Mouse (Mus musculus) ES-Bruce4 (cell line): ENCODE measurements around the gene Ube2f. TPM values are rescaled to one million over a fixed set of nuclear protein-coding genes. Genes with fewer than 3 reads are reported as not detected.

ENCODE experiments used
- H3K27ac ChIP-seq: 2 replicates; pipeline ENCODE4 v1.5.1; 2012; ENCODE audit warnings: low read length, inconsistent platforms; ENCODE audit not compliant: insufficient read depth
- H3K27me3 ChIP-seq: 2 replicates; pipeline ENCODE4 v1.6.1; 2012; ENCODE audit warnings: mild to moderate bottlenecking, low read length, inconsistent platforms; ENCODE audit not compliant: control insufficient read depth, poor library complexity, insufficient read depth, severe bottlenecking
- H3K36me3 ChIP-seq: 2 replicates; pipeline ENCODE4 v1.6.1; 2012; ENCODE audit warnings: inconsistent platforms, mild to moderate bottlenecking, low read length, moderate library complexity; ENCODE audit not compliant: control insufficient read depth, poor library complexity, insufficient read depth, severe bottlenecking
- H3K4me1 ChIP-seq: one replicate; pipeline ENCODE4 v1.8.1; 2011; ENCODE audit warnings: low read length; ENCODE audit not compliant: control insufficient read depth, insufficient read depth
- H3K4me3 ChIP-seq: 2 replicates; pipeline ENCODE4 v1.5.1; 2011; ENCODE audit warnings: low read depth, mild to moderate bottlenecking, low read length
- H3K9ac ChIP-seq: 2 replicates; pipeline ENCODE4 v1.6.1; 2012; ENCODE audit warnings: low read depth, mild to moderate bottlenecking, inconsistent platforms; ENCODE audit not compliant: poor library complexity, severe bottlenecking
- H3K9me3 ChIP-seq: replicated peaks from 2 replicates; pipeline ENCODE4 v1.6.1; 2012; ENCODE audit warnings: mild to moderate bottlenecking, low read length, inconsistent platforms; ENCODE audit not compliant: control insufficient read depth, poor library complexity, insufficient read depth, severe bottlenecking
- CTCF ChIP-seq: IDR thresholded peaks from one replicate; pipeline ENCODE4 v1.8.1; 2011; ENCODE audit warnings: low read depth, low read length
- EP300 ChIP-seq: IDR thresholded peaks from 2 replicates; pipeline ENCODE4 v1.6.1; 2011; ENCODE audit warnings: low read depth, low read length; ENCODE audit not compliant: insufficient read depth
- POLR2A ChIP-seq: IDR thresholded peaks from one replicate; pipeline ENCODE4 v1.8.1; 2011; ENCODE audit warnings: low read length; ENCODE audit not compliant: insufficient read depth
- polyA plus RNA-seq: library from polyadenylated mRNA; stranded (reverse); fragments of >200 nt; gene quantifications from 2 replicates; pipeline ENCODE4 v1.2.4, GENCODE M21; 2011; ENCODE audit warnings: low read depth; ENCODE audit not compliant: missing spikeins, insufficient read depth, insufficient read length

Gene Ube2f
- polyA plus RNA-seq, 1 experiment: 61.7 TPM

- no peak overlapping the region for H3K27ac ChIP-seq
- no peak overlapping the region for H3K9ac ChIP-seq
- H3K9me3 ChIP-seq: no peaks in the 10 kb centered on the region
- H3K4me3 ChIP-seq: no peak overlapping the region
- no peaks in the 10 kb centered on the region for H3K4me1 ChIP-seq
- TF ChIP-seq CTCF: no peak
- TF ChIP-seq POLR2A: no peak
- TF ChIP-seq EP300: no peak
- H3K36me3 ChIP-seq: peaks cover 25% of the 10 kb centered on the region
- H3K27me3 ChIP-seq: no peaks in the 10 kb centered on the region
Measured at GRCm38 (mm10) chr1:91276581-91276980, 26.5 kb downstream of the Ube2f start.

- TF ChIP-seq EP300 (no peak), POLR2A (no peak)
- Histone ChIP-seq H3K4me3 (no peak overlapping the region), H3K36me3 (peaks cover 25% of the 10 kb centered on the region), H3K27me3 (no peaks in the 10 kb centered on the region), H3K9me3 (no peaks in the 10 kb centered on the region), H3K9ac (no peak overlapping the region), H3K4me1 (no peaks in the 10 kb centered on the region), H3K27ac (no peak overlapping the region)
Measured at GRCm38 (mm10) chr1:91277480-91277879, 27.4 kb downstream of the Ube2f start.

GRCm38 (mm10) chr1:91278410-91279119 lies 28.5 kb downstream of the Ube2f start:
- Histone ChIP-seq H3K4me3 (no peak overlapping the region), H3K27me3 (no peaks in the 10 kb centered on the region), H3K9me3 (no peaks in the 10 kb centered on the region), H3K36me3 (peaks cover 25% of the 10 kb centered on the region), H3K4me1 (no peaks in the 10 kb centered on the region), H3K27ac (no peak overlapping the region), H3K9ac (no peak overlapping the region)
- TF ChIP-seq POLR2A (no peak), CTCF (no peak), EP300 (no peak)

- Histone ChIP-seq H3K9me3 (no peaks in the 10 kb centered on the region), H3K36me3 (peaks cover 25% of the 10 kb centered on the region), H3K27me3 (no peaks in the 10 kb centered on the region), H3K9ac (no peak overlapping the region), H3K4me3 (no peak overlapping the region), H3K4me1 (no peaks in the 10 kb centered on the region), H3K27ac (no peak overlapping the region)
- TF ChIP-seq EP300 (no peak), POLR2A (no peak), CTCF (no peak)
Measured at GRCm38 (mm10) chr1:91279126-91279525, 29.0 kb downstream of the Ube2f start.

DNA sequence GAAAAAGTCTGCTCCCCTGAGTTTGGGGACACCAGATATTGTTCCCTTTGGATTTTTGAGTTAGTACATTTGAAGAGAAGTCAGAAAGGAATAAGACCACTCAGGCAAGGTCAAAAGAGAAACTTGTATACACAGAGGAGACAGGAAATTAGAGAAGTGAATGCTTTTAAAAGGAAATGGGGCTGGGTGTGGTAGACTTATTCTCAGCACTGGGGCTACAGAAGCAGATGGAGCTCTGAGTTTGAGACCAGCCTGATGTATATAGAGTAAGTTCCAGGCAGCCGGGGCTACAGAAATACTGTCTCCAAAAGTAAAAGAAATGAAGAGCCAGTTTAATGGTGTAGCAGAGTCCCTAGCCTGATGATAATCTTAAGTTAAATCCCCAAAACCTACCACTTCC lies 32.5 kb downstream of the Ube2f start:
- no peak overlapping the region for H3K4me3 ChIP-seq
- no peak overlapping the region for H3K27ac ChIP-seq
- H3K9me3 ChIP-seq: no peaks in the 10 kb centered on the region
- no peak overlapping the region for H3K9ac ChIP-seq
- no peak for TF ChIP-seq CTCF
- no peak for TF ChIP-seq POLR2A
- no peak for TF ChIP-seq EP300
- no peaks in the 10 kb centered on the region for H3K27me3 ChIP-seq
- H3K4me1 ChIP-seq: no peaks in the 10 kb centered on the region
- H3K36me3 ChIP-seq: peaks cover 13% of the 10 kb centered on the region

DNA sequence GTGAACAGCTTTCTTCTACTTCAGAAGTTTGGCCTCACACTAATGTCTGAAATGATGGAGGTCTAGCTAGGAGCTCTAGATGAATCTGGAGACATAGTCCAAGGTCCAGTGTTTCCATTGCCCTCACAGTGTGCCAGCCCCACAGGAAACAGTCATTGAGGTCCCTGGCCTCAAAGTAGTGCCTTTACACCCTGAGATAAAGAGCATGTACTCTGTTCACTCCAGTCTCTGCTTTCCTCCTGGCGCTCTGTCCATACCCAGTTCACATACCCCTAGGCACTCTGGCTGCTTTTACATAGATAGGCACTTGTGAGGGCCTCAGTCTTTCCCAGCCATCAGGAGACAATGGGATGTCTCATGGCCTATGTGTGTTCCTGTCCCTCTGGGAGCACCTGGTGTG lies 39.3 kb downstream of the Ube2f start:
- no peaks in the 10 kb centered on the region for H3K4me1 ChIP-seq
- TF ChIP-seq CTCF (no peak), EP300 (no peak), POLR2A (no peak)
- no peak overlapping the region for H3K9ac ChIP-seq
- no peaks in the 10 kb centered on the region for H3K27me3 ChIP-seq
- H3K27ac ChIP-seq: no peak overlapping the region
- H3K4me3 ChIP-seq: no peak overlapping the region
- no peaks in the 10 kb centered on the region for H3K9me3 ChIP-seq
- H3K36me3 ChIP-seq: no peaks in the 10 kb centered on the region
